Mouse (Mus musculus): ENCODE measurements around the gene Car5a.

Car5a gene

GRCm38 (mm10) chr8:121955825-121956500, 11.3 kb upstream of the Car5a start:
- no peak for DNase-seq (ENCODE audit: low spot score)

GRCm38 (mm10) chr8:121954981-121955555, 10.4 kb upstream of the Car5a start:
- DNase-seq (ENCODE audit: low spot score): no peak

- no peak for DNase-seq (ENCODE audit: low spot score)
These were observed 9.3 kb upstream of the Car5a start for GRCm38 (mm10) chr8:121953821-121954545.

GRCm38 (mm10) chr8:121952800-121953199, 8.1 kb upstream of the Car5a start:
- DNase-seq (ENCODE audit: low spot score): no peak

- no peak for DNase-seq (ENCODE audit: low spot score)
These were observed 7.4 kb upstream of the Car5a start for GRCm38 (mm10) chr8:121952122-121952521.

GRCm38 (mm10) chr8:121951656-121952009, 6.9 kb upstream of the Car5a start:
- no peak for DNase-seq (ENCODE audit: low spot score)

GRCm38 (mm10) chr8:121950749-121951655, 6.3 kb upstream of the Car5a start:
- no peak for DNase-seq (ENCODE audit: low spot score)

- DNase-seq (ENCODE audit: low spot score): peak; percentile 98
These were observed 5.4 kb upstream of the Car5a start for GRCm38 (mm10) chr8:121949941-121950748.

GRCm38 (mm10) chr8:121949222-121949800, 4.6 kb upstream of the Car5a start, which contains the start of gene Banp:
TSS of gene Banp (plus strand) at chr8:121949750.
- no peak for DNase-seq (ENCODE audit: low spot score)

GRCm38 (mm10) chr8:121948321-121949145, 3.8 kb upstream of the Car5a start:
- DNase-seq (ENCODE audit: low spot score): no peak

GRCm38 (mm10) chr8:121947753-121948141, 3.0 kb upstream of the Car5a start:
- DNase-seq (ENCODE audit: low spot score): peak; percentile 56

- no peak for DNase-seq (ENCODE audit: low spot score)
These were observed 2.5 kb upstream of the Car5a start for GRCm38 (mm10) chr8:121947047-121947752.

- DNase-seq (ENCODE audit: low spot score): no peak
These were observed 1.6 kb upstream of the Car5a start for GRCm38 (mm10) chr8:121946351-121946750.

- no peak for DNase-seq (ENCODE audit: low spot score)
These were observed 988 bp downstream of the Car5a start for GRCm38 (mm10) chr8:121943716-121944115.

- DNase-seq (ENCODE audit: low spot score): no peak
These were observed 1.6 kb downstream of the Car5a start for GRCm38 (mm10) chr8:121943057-121943540.

GRCm38 (mm10) chr8:121938732-121939131, 6.0 kb downstream of the Car5a start:
- DNase-seq (ENCODE audit: low spot score): no peak

- DNase-seq (ENCODE audit: low spot score): no peak
These were observed 8.3 kb downstream of the Car5a start for GRCm38 (mm10) chr8:121936391-121936790.

GRCm38 (mm10) chr8:121935341-121936294, 9.1 kb downstream of the Car5a start:
- DNase-seq (ENCODE audit: low spot score): no peak

Data from layer of hippocampus, adult 9-10 months (tissue).